ENCODE assay signal across 35 mouse cellular contexts in the genomic region with DNA sequence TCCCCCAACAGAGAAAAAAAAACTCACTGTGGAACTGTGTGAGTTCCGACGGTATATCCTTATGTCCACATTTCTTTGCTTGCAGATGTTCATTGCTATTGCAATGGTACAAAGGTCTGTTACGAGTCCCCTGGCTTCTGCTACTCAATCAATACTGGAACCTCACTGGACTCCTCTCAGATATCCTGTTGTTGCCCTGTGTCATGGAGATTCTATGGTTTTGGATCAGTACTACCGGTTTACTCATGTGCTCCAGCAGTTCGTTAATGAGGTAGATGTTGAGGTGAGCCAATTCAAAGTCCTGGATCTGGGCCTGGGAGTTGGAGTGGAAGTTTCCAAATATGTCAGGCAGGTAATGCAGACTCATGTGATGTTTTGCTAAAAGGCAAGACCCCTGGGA. TPM values are rescaled to one million over a fixed set of nuclear protein-coding genes. Genes with fewer than 3 reads are reported as not detected.
"Had no signal": no experiment of that assay in that cellular context is flagged by ENCODE, and none has a peak within 500 bp of the region (broad histone marks: within the 10 kb centered on the region; RNA-seq: fewer than 3 reads in every experiment).

No protein-coding gene starts in this region.

- H3K27me3 ChIP-seq: limb, embryonic 12.5 days; limb, embryonic 13.5 days; limb, embryonic 15.5 days; liver, embryonic 13.5 days; liver, embryonic 15.5 days; lung, embryonic 15.5 days; megakaryocyte, embryonic 14.5 days; midbrain, embryonic 12.5 days; midbrain, embryonic 13.5 days; midbrain, embryonic 15.5 days; neural tube, embryonic 12.5 days had no signal

- H3K9me3 ChIP-seq: limb, embryonic 10.5 days; limb, embryonic 12.5 days; limb, embryonic 13.5 days; limb, embryonic 15.5 days; liver, embryonic 13.5 days; liver, embryonic 15.5 days; lung, embryonic 15.5 days; megakaryocyte, embryonic 14.5 days; midbrain, embryonic 10.5 days; midbrain, embryonic 12.5 days; midbrain, embryonic 13.5 days; midbrain, embryonic 15.5 days; neural tube, embryonic 12.5 days had no signal

- H3K4me2 ChIP-seq: limb, embryonic 12.5 days; limb, embryonic 13.5 days; limb, embryonic 15.5 days; liver, embryonic 13.5 days; liver, embryonic 15.5 days; lung, embryonic 14.5 days; lung, embryonic 15.5 days; midbrain, embryonic 11.5 days; midbrain, embryonic 12.5 days; midbrain, embryonic 13.5 days; midbrain, embryonic 15.5 days; neural tube, embryonic 12.5 days had no signal

- H3K4me3 ChIP-seq: left cerebral cortex, adult 2 months; limb, embryonic 10.5 days; limb, embryonic 12.5 days; limb, embryonic 13.5 days; limb, embryonic 15.5 days; liver, embryonic 13.5 days; liver, embryonic 15.5 days; lung, embryonic 15.5 days; megakaryocyte, embryonic 14.5 days; midbrain, embryonic 10.5 days; midbrain, embryonic 12.5 days; midbrain, embryonic 13.5 days; midbrain, embryonic 15.5 days; myocyte; neural tube, embryonic 12.5 days had no signal

- H3K4me1 ChIP-seq: limb, embryonic 12.5 days; limb, embryonic 13.5 days; limb, embryonic 15.5 days; liver, embryonic 13.5 days; liver, embryonic 15.5 days; lung, embryonic 15.5 days; megakaryocyte, embryonic 14.5 days; midbrain, embryonic 12.5 days; midbrain, embryonic 15.5 days; neural tube, embryonic 12.5 days had no signal

- DNase-seq: layer of hippocampus, postnatal 36 days; left cerebral cortex, postnatal 4 days; liver, embryonic 13.5 days; lung, adult 18-20 months; lung, adult 2 months; lung, embryonic 14.5 days; lung, postnatal 10 days; lung, postnatal 14 days; lung, postnatal 36 days; lung, postnatal 4 days; midbrain, embryonic 14.5 days had no signal

- H3K36me3 ChIP-seq: limb, embryonic 10.5 days; limb, embryonic 12.5 days; limb, embryonic 13.5 days; limb, embryonic 15.5 days; liver, embryonic 13.5 days; liver, embryonic 15.5 days; lung, embryonic 15.5 days; midbrain, embryonic 10.5 days; midbrain, embryonic 12.5 days; midbrain, embryonic 13.5 days; midbrain, embryonic 15.5 days; neural tube, embryonic 12.5 days had no signal

- H3K9ac ChIP-seq: limb, embryonic 12.5 days; limb, embryonic 13.5 days; limb, embryonic 15.5 days; liver, embryonic 13.5 days; liver, embryonic 14.5 days; liver, embryonic 15.5 days; lung, embryonic 14.5 days; lung, embryonic 15.5 days; midbrain, embryonic 12.5 days; midbrain, embryonic 13.5 days; midbrain, embryonic 15.5 days; neural tube, embryonic 12.5 days had no signal

- ATAC-seq: lung, postnatal 0 days; midbrain, embryonic 13.5 days; midbrain, embryonic 15.5 days; midbrain, embryonic 16.5 days had no signal

- H3K27ac ChIP-seq: left cerebral cortex, adult 2 months; limb, embryonic 10.5 days; limb, embryonic 12.5 days; limb, embryonic 13.5 days; limb, embryonic 15.5 days; liver, embryonic 13.5 days; liver, embryonic 14.5 days; liver, embryonic 15.5 days; lung, embryonic 15.5 days; macrophage; midbrain, embryonic 10.5 days; midbrain, embryonic 12.5 days; midbrain, embryonic 13.5 days; midbrain, embryonic 15.5 days; neural tube, embryonic 12.5 days had no signal

RNA-seq across cellular contexts. Expression of gene Slc38a11, which starts 10.6 kb away (rescaled TPM):
- total RNA-seq: megakaryocyte progenitor cell, adult 5-6 weeks; megakaryocyte, adult 5-6 weeks; megakaryocyte-erythroid progenitor cell, adult 5-6 weeks; monocyte, adult 5-6 weeks had no signal
- polyA plus RNA-seq: limb, embryonic 10.5 days; liver, embryonic 13.5 days; liver, embryonic 14.5 days; liver, embryonic 15.5 days; lung, embryonic 14.5 days; lung, embryonic 16.5 days; macrophage; myocyte had no signal
